Mouse (Mus musculus): ENCODE measurements at regions not wholly inside any gene's neighbourhood (a gene's known extent, or its start where the extent isn't known, plus 50 kb on each side); places are given as distances from the start of the nearest gene placed in this dataset.

GRCm38 (mm10) chr2:9650082-9650481 lies 231.0 kb upstream of the 4930412O13Rik start:
- WGBS = 98% methylated on average over 1 of the region's 1 CpGs
- no peak overlapping the region for H3K9ac ChIP-seq (ENCODE audit: low read length)

GRCm38 (mm10) chr2:9658880-9659279 lies 222.2 kb upstream of the 4930412O13Rik start:
- H3K4me2 ChIP-seq (replicated peaks; ENCODE audit: low read depth) = no peak overlapping the region
- no peaks in the 10 kb centered on the region for H3K9me3 ChIP-seq (ENCODE audit: control insufficient read depth, low read length)
- H3K27me3 ChIP-seq (ENCODE audit: control insufficient read depth, insufficient read depth, low read length) = no peaks in the 10 kb centered on the region
- no peak for DNase-seq (ENCODE audit: low spot score)
- WGBS = 87% methylated on average over 4 of the region's 4 CpGs
- no peak overlapping the region for H3K9ac ChIP-seq (ENCODE audit: low read length)
- H3K4me1 ChIP-seq (replicated peaks; ENCODE audit: control insufficient read depth, insufficient read depth) = no peaks in the 10 kb centered on the region
- H3K4me3 ChIP-seq (ENCODE audit: low read depth, low read length) = no peak overlapping the region
- TF ChIP-seq CTCF (IDR thresholded peaks at IDR 0.05; ENCODE audit: low read depth) (no peak), EP300 (optimal IDR thresholded peaks at IDR 0.05) (no peak)
- no peak for ATAC-seq (ENCODE audit: low FRiP score, low TSS enrichment)
- H3K36me3 ChIP-seq (ENCODE audit: control insufficient read depth, insufficient read depth, low read length) = no peaks in the 10 kb centered on the region
- H3K27ac ChIP-seq (replicated peaks) = no peak overlapping the region

More at GRCm38 (mm10) chr2:9650082-9650481, 231.0 kb upstream of the 4930412O13Rik start:
- Histone ChIP-seq H3K27ac (replicated peaks) (no peak overlapping the region), H3K4me3 (ENCODE audit: low read depth, low read length) (no peak overlapping the region), H3K4me2 (replicated peaks; ENCODE audit: low read depth) (no peak overlapping the region), H3K27me3 (ENCODE audit: control insufficient read depth, insufficient read depth, low read length) (no peaks in the 10 kb centered on the region), H3K4me1 (replicated peaks; ENCODE audit: control insufficient read depth, insufficient read depth) (no peaks in the 10 kb centered on the region), H3K36me3 (ENCODE audit: control insufficient read depth, insufficient read depth, low read length) (no peaks in the 10 kb centered on the region), H3K9me3 (ENCODE audit: control insufficient read depth, low read length) (no peaks in the 10 kb centered on the region)
- no peak for ATAC-seq (ENCODE audit: low FRiP score, low TSS enrichment)
- no peak for DNase-seq (ENCODE audit: low spot score)
- TF ChIP-seq CTCF (IDR thresholded peaks at IDR 0.05; ENCODE audit: low read depth) = no peak
- TF ChIP-seq EP300 (optimal IDR thresholded peaks at IDR 0.05) = no peak

GRCm38 (mm10) chr2:9669621-9670020 lies 211.4 kb upstream of the 4930412O13Rik start:
- H3K4me2 ChIP-seq (replicated peaks; ENCODE audit: low read depth) = no peak overlapping the region
- no peak overlapping the region for H3K4me3 ChIP-seq (ENCODE audit: low read depth, low read length)
- H3K4me1 ChIP-seq (replicated peaks; ENCODE audit: control insufficient read depth, insufficient read depth) = no peaks in the 10 kb centered on the region
- H3K9ac ChIP-seq (ENCODE audit: low read length) = no peak overlapping the region
- no peak overlapping the region for H3K27ac ChIP-seq (replicated peaks)
- 63% methylated on average over 4 of the region's 4 CpGs for WGBS
- TF ChIP-seq CTCF (IDR thresholded peaks at IDR 0.05; ENCODE audit: low read depth) (no peak), EP300 (optimal IDR thresholded peaks at IDR 0.05) (no peak)
- H3K36me3 ChIP-seq (ENCODE audit: control insufficient read depth, insufficient read depth, low read length) = no peaks in the 10 kb centered on the region
- H3K9me3 ChIP-seq (ENCODE audit: control insufficient read depth, low read length) = no peaks in the 10 kb centered on the region
- ATAC-seq (ENCODE audit: low FRiP score, low TSS enrichment) (no peak), DNase-seq (ENCODE audit: low spot score) (no peak)
- H3K27me3 ChIP-seq (ENCODE audit: control insufficient read depth, insufficient read depth, low read length) = no peaks in the 10 kb centered on the region

GRCm38 (mm10) chr2:9681691-9682152 lies 199.3 kb upstream of the 4930412O13Rik start:
- ATAC-seq (ENCODE audit: low FRiP score, low TSS enrichment) (no peak), DNase-seq (ENCODE audit: low spot score) (no peak)
- Histone ChIP-seq H3K9ac (ENCODE audit: low read length) (no peak overlapping the region), H3K4me1 (replicated peaks; ENCODE audit: control insufficient read depth, insufficient read depth) (no peaks in the 10 kb centered on the region), H3K4me3 (ENCODE audit: low read depth, low read length) (no peak overlapping the region), H3K27me3 (ENCODE audit: control insufficient read depth, insufficient read depth, low read length) (no peaks in the 10 kb centered on the region), H3K9me3 (ENCODE audit: control insufficient read depth, low read length) (no peaks in the 10 kb centered on the region), H3K27ac (replicated peaks) (no peak overlapping the region), H3K4me2 (replicated peaks; ENCODE audit: low read depth) (no peak overlapping the region), H3K36me3 (ENCODE audit: control insufficient read depth, insufficient read depth, low read length) (no peaks in the 10 kb centered on the region)
- TF ChIP-seq CTCF (IDR thresholded peaks at IDR 0.05; ENCODE audit: low read depth) = no peak
- TF ChIP-seq EP300 (optimal IDR thresholded peaks at IDR 0.05) = no peak
- 56% methylated on average over 7 of the region's 7 CpGs for WGBS

- no peak overlapping the region for H3K4me2 ChIP-seq (replicated peaks; ENCODE audit: low read depth)
- ATAC-seq (ENCODE audit: low FRiP score, low TSS enrichment) (no peak), DNase-seq (ENCODE audit: low spot score) (no peak)
- H3K9me3 ChIP-seq (ENCODE audit: control insufficient read depth, low read length) = no peaks in the 10 kb centered on the region
- H3K4me3 ChIP-seq (ENCODE audit: low read depth, low read length) = no peak overlapping the region
- H3K27ac ChIP-seq (replicated peaks) = no peak overlapping the region
- no peak overlapping the region for H3K9ac ChIP-seq (ENCODE audit: low read length)
- H3K27me3 ChIP-seq (ENCODE audit: control insufficient read depth, insufficient read depth, low read length) = no peaks in the 10 kb centered on the region
- TF ChIP-seq CTCF (IDR thresholded peaks at IDR 0.05; ENCODE audit: low read depth) (no peak), EP300 (optimal IDR thresholded peaks at IDR 0.05) (no peak)
- 87% methylated on average over 2 of the region's 2 CpGs for WGBS
- no peaks in the 10 kb centered on the region for H3K36me3 ChIP-seq (ENCODE audit: control insufficient read depth, insufficient read depth, low read length)
- H3K4me1 ChIP-seq (replicated peaks; ENCODE audit: control insufficient read depth, insufficient read depth) = no peaks in the 10 kb centered on the region
Measured at GRCm38 (mm10) chr2:9683673-9684210, 197.3 kb upstream of the 4930412O13Rik start.

- H3K9ac ChIP-seq (ENCODE audit: low read length) = no peak overlapping the region
- TF ChIP-seq EP300 (optimal IDR thresholded peaks at IDR 0.05) (no peak), CTCF (IDR thresholded peaks at IDR 0.05; ENCODE audit: low read depth) (no peak)
- ATAC-seq (ENCODE audit: low FRiP score, low TSS enrichment) (no peak), DNase-seq (ENCODE audit: low spot score) (no peak)
- no peaks in the 10 kb centered on the region for H3K27me3 ChIP-seq (ENCODE audit: control insufficient read depth, insufficient read depth, low read length)
- no peak overlapping the region for H3K4me2 ChIP-seq (replicated peaks; ENCODE audit: low read depth)
- no peak overlapping the region for H3K4me3 ChIP-seq (ENCODE audit: low read depth, low read length)
- no peak overlapping the region for H3K27ac ChIP-seq (replicated peaks)
- H3K36me3 ChIP-seq (ENCODE audit: control insufficient read depth, insufficient read depth, low read length) = no peaks in the 10 kb centered on the region
- H3K9me3 ChIP-seq (ENCODE audit: control insufficient read depth, low read length) = no peaks in the 10 kb centered on the region
- 84% methylated on average over 7 of the region's 7 CpGs for WGBS
- H3K4me1 ChIP-seq (replicated peaks; ENCODE audit: control insufficient read depth, insufficient read depth) = no peaks in the 10 kb centered on the region
Measured at GRCm38 (mm10) chr2:9688176-9688575, 192.9 kb upstream of the 4930412O13Rik start.

Data from stomach, postnatal 0 days (tissue).